8 mouse cellular contexts compared by ENCODE assay signal in the genomic region with DNA sequence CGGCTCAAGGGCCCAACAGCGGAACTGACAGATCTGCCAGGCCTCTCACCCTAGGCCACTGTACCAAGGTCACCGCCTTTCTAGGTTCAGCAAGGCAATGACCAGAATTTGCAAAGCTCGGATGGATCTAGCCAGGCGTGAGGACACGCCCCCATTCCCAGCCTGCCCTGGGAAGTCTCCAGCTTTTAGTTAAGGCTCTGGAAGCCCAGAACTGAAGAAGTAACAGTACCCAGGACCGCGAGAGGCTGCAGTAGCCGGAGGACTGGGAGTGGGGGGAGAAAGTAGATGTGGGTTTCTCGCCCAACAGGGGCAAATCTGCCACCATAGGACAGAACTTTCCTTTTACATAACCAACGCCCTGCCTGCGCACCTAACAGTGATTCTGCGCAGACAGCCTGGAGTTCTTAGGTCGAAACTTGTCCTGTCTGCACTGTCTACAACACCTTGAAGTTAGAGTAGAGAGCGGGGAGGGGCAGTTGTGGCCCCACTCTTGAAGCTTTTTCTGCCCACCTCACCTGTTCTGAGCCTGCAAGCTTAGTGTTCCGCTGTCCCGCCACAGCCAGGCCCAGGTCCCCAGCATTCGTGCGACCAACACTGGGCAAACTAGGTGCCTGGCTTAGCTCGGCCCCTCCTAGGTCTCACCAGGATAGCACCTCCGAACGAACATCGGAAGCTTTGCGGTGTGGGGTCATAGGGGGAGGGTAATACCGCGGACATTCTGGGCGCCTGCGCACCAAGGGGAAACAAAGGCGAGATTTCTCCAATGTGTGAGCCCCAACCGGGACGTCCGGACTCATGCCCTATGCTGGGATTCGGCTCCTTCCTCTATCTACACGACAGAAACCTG. TPM values are rescaled to one million over a fixed set of nuclear protein-coding genes. Genes with fewer than 3 reads are reported as not detected.
DNase-seq lines count a peak whose midpoint lies in the region; ATAC-seq and TF ChIP-seq lines count a peak whose summit lies in the region.

No protein-coding gene starts in this region.

- H3K4me3 ChIP-seq in forebrain, postnatal 0 days (ENCODE audit: low read depth, low read length) = peak overlapping the region; percentile 50
- H3K4me3 ChIP-seq in kidney, adult 2 months (ENCODE audit: insufficient read depth, low read depth, low read length) = peak overlapping the region; percentile 38
- H3K4me3 ChIP-seq in lung, embryonic 14.5 days (ENCODE audit: low read depth, low read length) = peak overlapping the region; percentile 61
- peak overlapping the region; percentile 59 for H3K4me3 ChIP-seq in stomach, embryonic 14.5 days (ENCODE audit: low read depth, low read length)

- no peaks in the 10 kb centered on the region for H3K9me3 ChIP-seq in forebrain, postnatal 0 days (ENCODE audit: low read length)
- H3K9me3 ChIP-seq in lung, embryonic 14.5 days (ENCODE audit: low read depth, low read length) = no peaks in the 10 kb centered on the region
- no peaks in the 10 kb centered on the region for H3K9me3 ChIP-seq in stomach, embryonic 14.5 days (ENCODE audit: control insufficient read depth, low read depth, low read length)

- H3K27ac ChIP-seq in forebrain, postnatal 0 days (ENCODE audit: low read depth, low read length) = no peak overlapping the region; the same call in 1 of the 2 replicates
- H3K27ac ChIP-seq in kidney, adult 2 months (ENCODE audit: insufficient read depth, low read depth, low read length) = no peak overlapping the region
- H3K27ac ChIP-seq in lung, embryonic 14.5 days (ENCODE audit: low read depth) = peak overlapping the region; percentile 90
- H3K27ac ChIP-seq in stomach, embryonic 14.5 days (ENCODE audit: low read length) = no peak overlapping the region

- no peak for TF ChIP-seq POLR2A in kidney, adult 2 months (IDR thresholded peaks at IDR 0.05; ENCODE audit: low read depth, low read length)

- no peak for ATAC-seq in forebrain, postnatal 0 days
- peak; percentile 38 for ATAC-seq in lung, embryonic 14.5 days (ENCODE audit: insufficient read depth)
- ATAC-seq in stomach, embryonic 14.5 days (ENCODE audit: insufficient number of reproducible peaks, insufficient read depth, low FRiP score, low read depth) = no peak; the same call in 1 of the 2 replicates

- TF ChIP-seq CTCF in forebrain, postnatal 0 days (IDR thresholded peaks at IDR 0.05; ENCODE audit: low read depth) = no peak
- no peak for TF ChIP-seq CTCF in kidney, adult 2 months (conservative IDR thresholded peaks at IDR 0.05; ENCODE audit: insufficient read depth, insufficient read length, low read depth, low read length)
- TF ChIP-seq CTCF in lung, embryonic 14.5 days (IDR thresholded peaks at IDR 0.05; ENCODE audit: low read depth) = no peak

- 6% methylated on average over 34 of the region's 34 CpGs for WGBS in forebrain, postnatal 0 days
- 22% methylated on average over 34 of the region's 34 CpGs for WGBS in kidney, adult 2 months
- 3% methylated on average over 34 of the region's 34 CpGs for WGBS in lung, embryonic 14.5 days
- 10% methylated on average over 34 of the region's 34 CpGs for WGBS in stomach, embryonic 14.5 days

- H3K9ac ChIP-seq in forebrain, postnatal 0 days = peak overlapping the region; percentile 53
- peak overlapping the region; percentile 74 for H3K9ac ChIP-seq in lung, embryonic 14.5 days
- H3K9ac ChIP-seq in stomach, embryonic 14.5 days (replicated peaks; ENCODE audit: low read depth, low read length) = peak overlapping the region; percentile 22; the same call in 1 of the 2 replicates

- peak overlapping the region; percentile 97 for H3K4me2 ChIP-seq in forebrain, postnatal 0 days (ENCODE audit: low read depth)
- H3K4me2 ChIP-seq in lung, embryonic 14.5 days = peak overlapping the region; percentile 80
- H3K4me2 ChIP-seq in stomach, embryonic 14.5 days (replicated peaks; ENCODE audit: low read depth, low read length) = peak overlapping the region; percentile 95

- H3K27me3 ChIP-seq in forebrain, postnatal 0 days (ENCODE audit: insufficient read depth, low read length) = peaks cover 31% of the 10 kb centered on the region
- no peaks in the 10 kb centered on the region for H3K27me3 ChIP-seq in kidney, adult 2 months (replicated peaks; ENCODE audit: control insufficient read depth, insufficient read depth, low read length)
- H3K27me3 ChIP-seq in lung, embryonic 14.5 days (ENCODE audit: insufficient read depth, low read length) = peaks cover 14% of the 10 kb centered on the region; the same call in 1 of the 2 replicates
- H3K27me3 ChIP-seq in stomach, embryonic 14.5 days (ENCODE audit: control insufficient read depth, insufficient read depth, low read length) = no peaks in the 10 kb centered on the region

- peak; percentile 11 to 61 for DNase-seq in adrenal gland, adult (ENCODE audit: inconsistent age in 2 of 2, low spot score in 1 of 2)
- no peak for DNase-seq in adrenal gland, postnatal 4 days (ENCODE audit: low spot score in 2 of 2)
- DNase-seq in forebrain, postnatal 0 days = peak; percentile 29
- peak; percentile 67 for DNase-seq in kidney, adult 2 months
- DNase-seq in lung, embryonic 14.5 days = peak; percentile 88
- no peak for DNase-seq in gastrocnemius, postnatal 4 days (ENCODE audit: low spot score in 2 of 2)
- DNase-seq in gastrocnemius, adult 18-20 months (ENCODE audit: low spot score) = no peak

- H3K36me3 ChIP-seq in forebrain, postnatal 0 days (ENCODE audit: insufficient read depth) = no peaks in the 10 kb centered on the region
- H3K36me3 ChIP-seq in kidney, adult 2 months (ENCODE audit: control insufficient read depth, insufficient read depth, low read length) = no peaks in the 10 kb centered on the region
- no peaks in the 10 kb centered on the region for H3K36me3 ChIP-seq in lung, embryonic 14.5 days (ENCODE audit: insufficient read depth)
- no peaks in the 10 kb centered on the region for H3K36me3 ChIP-seq in stomach, embryonic 14.5 days (ENCODE audit: control insufficient read depth, insufficient read depth, low read length)

- H3K4me1 ChIP-seq in forebrain, postnatal 0 days (ENCODE audit: insufficient read depth) = peaks cover 14% of the 10 kb centered on the region; the same call in 1 of the 2 replicates
- H3K4me1 ChIP-seq in kidney, adult 2 months (ENCODE audit: control insufficient read depth, insufficient read depth, low read length) = 0 out of 2 replicates have a peak, but pooled peaks cover 3% of the 10 kb centered on the region
- peaks cover 4% of the 10 kb centered on the region for H3K4me1 ChIP-seq in lung, embryonic 14.5 days (ENCODE audit: insufficient read depth)
- H3K4me1 ChIP-seq in stomach, embryonic 14.5 days (ENCODE audit: control insufficient read depth, insufficient read depth, low read length) = peaks cover 9% of the 10 kb centered on the region; the same call in 1 of the 2 replicates

RNA-seq across cellular contexts. Expression of a gene that starts 3.7 kb away (rescaled TPM):
- total RNA-seq in adrenal gland, postnatal 4 days (2021) = 10 to 100 TPM; 29.2 to 34.6 TPM
- 5.6 and 5.9 TPM in 2 replicates for total RNA-seq in forebrain, postnatal 0 days (2014; rRNA removed)
- 0.93 and 1.6 TPM in 2 replicates for polyA plus RNA-seq in forebrain, postnatal 0 days (2015; fragmentation: Nextera tagmentation; extraction: Ambion mirVana)
- 5.9 and 6.1 TPM in 2 replicates for polyA plus RNA-seq in kidney, adult 2 months (2012; rRNA removed)
- polyA plus RNA-seq in lung, embryonic 14.5 days (2014; fragmentation: Nextera tagmentation; extraction: Ambion mirVana) = 11.2 and 11.3 TPM in 2 replicates
- 5.3 and 5.9 TPM in 2 replicates for polyA plus RNA-seq in stomach, embryonic 14.5 days (2014; fragmentation: Nextera tagmentation; extraction: Ambion mirVana)
- 10 to 100 TPM; 11.8 to 14.3 TPM for total RNA-seq in gastrocnemius, postnatal 4 days (2021)
- 1 to 10 TPM; 8.4 to 8.6 TPM for total RNA-seq in gastrocnemius, adult 18-20 months (2021)

Comparison
In these comparisons a context has a peak if more than half of its experiments do, and no peak if none do; other contexts are left out.
1. DNase-seq: peak in adrenal gland, adult (2 of 2), forebrain, postnatal 0 days (single experiment), kidney, adult 2 months (single experiment) and lung, embryonic 14.5 days (single experiment); none in adrenal gland, postnatal 4 days (0 of 2), gastrocnemius, postnatal 4 days (0 of 2) and gastrocnemius, adult 18-20 months (single experiment).
2. H3K9ac ChIP-seq: peak in every context shown above with its lines; median percentile 74 in lung, embryonic 14.5 days; 53 in forebrain, postnatal 0 days; 22 in stomach, embryonic 14.5 days.
3. Peak in every context shown above with its lines, with median percentiles within 50 percentile points of each other: H3K4me2 ChIP-seq and H3K4me3 ChIP-seq.